Mouse (Mus musculus): ENCODE measurements around the gene Nfic. TPM values are rescaled to one million over a fixed set of nuclear protein-coding genes. Genes with fewer than 3 reads are reported as not detected.

Nfic gene
- total RNA-seq, 2 experiments from 2014 or later, result 120 to 129 TPM

- peak in 1 of 2 experiments; percentile 6 for DNase-seq (ENCODE audit: low spot score in 2 of 2)
These were observed 35.2 kb downstream of the Nfic start for GRCm38 (mm10) chr10:81420191-81420767.

GRCm38 (mm10) chr10:81419111-81419928 is 36.1 kb downstream of the Nfic start:
- DNase-seq (ENCODE audit: low spot score in 2 of 2), result peak in 1 of 2 experiments; percentile 1

GRCm38 (mm10) chr10:81418216-81419070 is 37.0 kb downstream of the Nfic start:
- no peak for DNase-seq (ENCODE audit: low spot score in 2 of 2)

- DNase-seq (ENCODE audit: low spot score in 2 of 2), result no peak
These were observed 37.9 kb downstream of the Nfic start for GRCm38 (mm10) chr10:81417227-81418215.

GRCm38 (mm10) chr10:81416581-81417226 is 38.7 kb downstream of the Nfic start:
- DNase-seq (ENCODE audit: low spot score in 2 of 2), result no peak

- no peak for DNase-seq (ENCODE audit: low spot score in 2 of 2)
These were observed 39.7 kb downstream of the Nfic start for GRCm38 (mm10) chr10:81415549-81416310.

GRCm38 (mm10) chr10:81415146-81415545 is 40.3 kb downstream of the Nfic start:
- no peak for DNase-seq (ENCODE audit: low spot score in 2 of 2)

- no peak for DNase-seq (ENCODE audit: low spot score in 2 of 2)
These were observed 40.8 kb downstream of the Nfic start for GRCm38 (mm10) chr10:81414682-81415081.

- DNase-seq (ENCODE audit: low spot score in 2 of 2), result peak in 1 of 2 experiments; percentile 70
These were observed 41.8 kb downstream of the Nfic start for GRCm38 (mm10) chr10:81413310-81414261.

- no peak for DNase-seq (ENCODE audit: low spot score in 2 of 2)
These were observed 42.7 kb downstream of the Nfic start for GRCm38 (mm10) chr10:81412586-81413309.

GRCm38 (mm10) chr10:81411471-81412400 is 43.7 kb downstream of the Nfic start:
- no peak for DNase-seq (ENCODE audit: low spot score in 2 of 2)

- DNase-seq (ENCODE audit: low spot score in 2 of 2), result no peak
These were observed 44.5 kb downstream of the Nfic start for GRCm38 (mm10) chr10:81410981-81411380.

- no peak for DNase-seq (ENCODE audit: low spot score in 2 of 2)
These were observed 45.1 kb downstream of the Nfic start for GRCm38 (mm10) chr10:81410350-81410749.

GRCm38 (mm10) chr10:81409330-81409729 is 46.1 kb downstream of the Nfic start:
- no peak for DNase-seq (ENCODE audit: low spot score in 2 of 2)

- peak in 1 of 2 experiments; percentile 77 for DNase-seq (ENCODE audit: low spot score in 2 of 2)
These were observed 46.6 kb downstream of the Nfic start for GRCm38 (mm10) chr10:81408871-81409291.

GRCm38 (mm10) chr10:81408424-81408729 is 47.1 kb downstream of the Nfic start:
- no peak for DNase-seq (ENCODE audit: low spot score in 2 of 2)

Measured in adrenal gland, postnatal 4 days (tissue).